Mouse (Mus musculus): ENCODE data around the gene Syne4.

The Syne4 gene

GRCm38 (mm10) chr7:30314721-30315155 lies at the start of gene Syne4:
Syne4 (plus strand) TSS chr7:30314807.
- DNase-seq = no peak

- no peak for DNase-seq
Measured at GRCm38 (mm10) chr7:30265041-30265440, 49.6 kb upstream of the Syne4 start.

GRCm38 (mm10) chr7:30265531-30265930 lies 49.1 kb upstream of the Syne4 start:
- DNase-seq = no peak

GRCm38 (mm10) chr7:30265935-30266334 lies 48.7 kb upstream of the Syne4 start:
- DNase-seq = no peak

GRCm38 (mm10) chr7:30266780-30267179 lies 47.8 kb upstream of the Syne4 start:
- no peak for DNase-seq

- DNase-seq = no peak
Measured at GRCm38 (mm10) chr7:30269641-30270040, 45.0 kb upstream of the Syne4 start.

- DNase-seq = no peak
Measured at GRCm38 (mm10) chr7:30274383-30274782, 40.2 kb upstream of the Syne4 start.

GRCm38 (mm10) chr7:30278911-30279310 lies 35.7 kb upstream of the Syne4 start:
- no peak for DNase-seq

GRCm38 (mm10) chr7:30279536-30279935 lies 35.1 kb upstream of the Syne4 start:
- no peak for DNase-seq

GRCm38 (mm10) chr7:30279951-30280669 lies 34.5 kb upstream of the Syne4 start, which contains the start of the genes Thap8 and Wdr62:
Thap8 (plus strand) TSS chr7:30280094.
Wdr62 (minus strand) TSS chr7:30280419.
- DNase-seq = peak; percentile 88

- peak; percentile 85 for DNase-seq
Measured at GRCm38 (mm10) chr7:30280670-30281138, 33.9 kb upstream of the Syne4 start.

GRCm38 (mm10) chr7:30281522-30281921 lies 33.1 kb upstream of the Syne4 start:
- DNase-seq = no peak

GRCm38 (mm10) chr7:30282740-30283139 lies 31.9 kb upstream of the Syne4 start:
- DNase-seq = no peak

GRCm38 (mm10) chr7:30286701-30287410 lies 27.8 kb upstream of the Syne4 start:
- no peak for DNase-seq

- no peak for DNase-seq
Measured at GRCm38 (mm10) chr7:30288046-30288445, 26.6 kb upstream of the Syne4 start.

GRCm38 (mm10) chr7:30289071-30289713 lies 25.4 kb upstream of the Syne4 start:
- no peak for DNase-seq

GRCm38 (mm10) chr7:30289714-30290399 lies 24.8 kb upstream of the Syne4 start:
- DNase-seq = no peak

- peak; percentile 91 for DNase-seq
Measured at GRCm38 (mm10) chr7:30291215-30292131, 23.1 kb upstream of the Syne4 start, which contains the start of gene Clip3. Clip3 (plus strand) TSS chr7:30291728.

GRCm38 (mm10) chr7:30293795-30294194 lies 20.8 kb upstream of the Syne4 start:
- DNase-seq = peak; percentile 51

GRCm38 (mm10) chr7:30294296-30294695 lies 20.3 kb upstream of the Syne4 start:
- no peak for DNase-seq

- no peak for DNase-seq
Measured at GRCm38 (mm10) chr7:30295103-30295502, 19.5 kb upstream of the Syne4 start.

- DNase-seq = no peak
Measured at GRCm38 (mm10) chr7:30296816-30297215, 17.8 kb upstream of the Syne4 start.
